Mouse (Mus musculus): ENCODE data around the gene Tnni3k. TPM values are rescaled to one million over a fixed set of nuclear protein-coding genes. Genes with fewer than 3 reads are reported as not detected.
"Not testable (repeated sequence)": the region's sequence is repeated elsewhere in the genome, so short reads cannot be mapped to it uniquely, and the experiment has no call there.

The Tnni3k gene
- polyA plus RNA-seq, 1 experiment from 2014 or later: 0.09 TPM

DNA sequence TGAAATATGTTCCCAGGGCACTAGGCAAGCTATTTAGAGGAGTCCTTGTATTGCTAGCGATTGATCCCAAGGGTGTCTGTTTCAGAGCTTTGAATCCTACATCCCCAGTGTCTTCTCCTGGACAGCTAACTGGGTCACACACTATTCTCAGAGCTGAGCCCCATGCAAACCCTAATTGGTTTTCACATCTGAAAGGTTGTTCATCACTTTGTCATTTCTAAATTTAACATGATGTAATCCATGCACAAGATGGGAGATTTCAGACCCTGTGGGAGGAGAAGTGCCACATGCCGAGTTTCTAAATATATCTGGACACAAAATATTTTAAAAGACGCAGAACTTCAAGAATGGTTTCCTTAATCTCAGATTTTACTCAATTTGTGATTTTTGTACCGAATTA, 230.5 kb downstream of the Tnni3k start:
- WGBS: 83% methylated on average over 4 of the region's 4 CpGs
- Histone ChIP-seq H3K36me3 (no peaks in the 10 kb centered on the region), H3K27ac (no peak overlapping the region), H3K4me2 (replicated peaks) (no peak overlapping the region), H3K9ac (no peak overlapping the region), H3K9me3 (no peaks in the 10 kb centered on the region), H3K4me3 (no peak overlapping the region), H3K4me1 (no peaks in the 10 kb centered on the region), H3K27me3 (no peaks in the 10 kb centered on the region)
- ATAC-seq (ENCODE audit: insufficient number of reproducible peaks, insufficient read depth, low FRiP score, low TSS enrichment): no peak

DNA sequence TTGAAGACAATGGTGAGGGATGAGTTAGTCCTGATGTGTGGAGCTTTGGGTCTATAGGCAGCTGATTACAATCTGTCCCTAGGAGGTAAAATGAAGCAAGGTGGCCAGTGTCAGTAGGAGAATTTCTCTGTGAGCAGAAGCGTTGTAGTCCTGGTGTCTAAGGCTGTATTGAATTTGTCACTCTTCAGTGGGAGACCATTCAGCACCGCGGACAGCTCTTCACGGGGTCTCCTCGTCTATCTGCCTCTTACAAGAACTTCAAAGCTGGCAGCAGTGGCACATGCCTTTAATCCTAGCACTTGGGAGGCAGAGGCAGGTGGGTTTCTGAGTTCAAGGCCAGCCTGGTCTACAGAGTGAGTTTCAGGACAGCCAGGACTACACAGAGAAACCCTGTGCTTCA, 235.5 kb downstream of the Tnni3k start:
- WGBS: 9% methylated on average over 5 of the region's 5 CpGs
- not testable (repeated sequence) for H3K4me1 ChIP-seq; H3K27ac ChIP-seq; H3K4me3 ChIP-seq; H3K9me3 ChIP-seq; ATAC-seq (ENCODE audit: insufficient number of reproducible peaks, insufficient read depth, low FRiP score, low TSS enrichment); H3K27me3 ChIP-seq; H3K36me3 ChIP-seq; H3K9ac ChIP-seq; H3K4me2 ChIP-seq (replicated peaks)

DNA sequence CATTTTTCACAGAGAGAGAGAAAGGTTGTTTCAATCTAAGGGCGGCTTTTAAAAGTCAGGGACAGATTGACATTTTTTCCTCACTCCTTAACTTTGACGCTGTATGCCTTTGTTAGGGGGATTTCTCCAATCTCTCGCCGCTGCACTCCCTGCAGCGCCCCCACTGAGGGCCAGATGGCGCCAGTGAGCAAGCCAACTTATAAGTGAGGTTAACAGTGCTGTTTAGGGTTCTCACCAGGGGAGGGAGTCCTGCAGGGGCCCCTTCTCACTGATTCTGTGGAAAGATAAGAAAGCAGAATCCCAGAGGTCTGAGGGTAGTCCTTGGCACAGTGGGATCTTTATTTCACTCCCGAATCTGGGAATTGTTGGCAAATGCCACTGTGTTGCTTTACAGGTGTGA, 237.5 kb downstream of the Tnni3k start:
- Histone ChIP-seq H3K9me3 (no peaks in the 10 kb centered on the region), H3K27ac (no peak overlapping the region), H3K4me2 (replicated peaks) (no peak overlapping the region), H3K4me1 (peaks cover 6% of the 10 kb centered on the region; the same call in 1 of the 2 replicates), H3K4me3 (no peak overlapping the region), H3K27me3 (no peaks in the 10 kb centered on the region), H3K36me3 (no peaks in the 10 kb centered on the region), H3K9ac (no peak overlapping the region)
- ATAC-seq (ENCODE audit: insufficient number of reproducible peaks, insufficient read depth, low FRiP score, low TSS enrichment): no peak
- 8% methylated on average over 7 of the region's 7 CpGs for WGBS

DNA sequence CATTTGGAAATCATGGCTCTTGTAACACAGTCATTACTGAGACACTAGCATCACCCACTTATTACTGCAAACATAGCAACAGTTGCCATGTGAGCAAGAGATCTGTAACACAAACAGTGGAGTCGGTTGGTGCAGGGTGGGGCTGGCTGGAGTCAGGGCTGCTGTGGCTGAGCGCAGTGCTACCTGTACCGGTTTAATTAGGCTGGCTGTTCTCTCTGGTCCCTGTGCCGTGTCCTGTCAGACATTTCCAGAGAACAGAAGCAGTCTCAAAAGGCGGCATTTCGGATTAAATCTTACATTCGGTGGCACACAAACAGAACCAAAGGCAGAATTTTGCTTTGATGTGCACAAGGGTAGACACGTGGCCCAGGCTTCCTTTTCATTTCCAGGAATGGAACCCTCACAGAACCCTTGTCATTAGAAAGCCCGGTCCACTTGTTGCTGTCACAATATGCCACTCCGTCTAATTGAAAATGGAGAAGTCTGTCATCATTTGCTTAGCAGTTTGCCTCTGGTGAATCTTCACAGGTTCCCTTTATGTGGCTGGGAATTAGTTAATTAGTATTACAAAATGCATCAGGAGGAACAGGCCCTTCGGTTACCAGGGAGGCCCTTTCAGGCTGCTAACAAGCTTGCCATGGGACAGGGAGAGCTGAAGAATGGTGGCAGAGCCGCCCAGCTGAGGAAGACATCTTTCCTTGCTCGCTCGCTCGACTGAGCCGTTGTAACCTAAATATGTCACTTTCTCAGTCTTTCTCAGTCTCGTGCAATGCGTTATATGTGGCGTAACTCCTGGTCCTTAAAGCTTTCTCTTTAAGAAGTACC, 238.2 kb downstream of the Tnni3k start:
- ATAC-seq (ENCODE audit: insufficient number of reproducible peaks, insufficient read depth, low FRiP score, low TSS enrichment): peak; percentile 65; the same call in 1 of the 2 replicates
- Histone ChIP-seq H3K4me1 (peaks cover 6% of the 10 kb centered on the region; the same call in 1 of the 2 replicates), H3K4me2 (replicated peaks) (no peak overlapping the region), H3K9ac (no peak overlapping the region), H3K27ac (no peak overlapping the region), H3K27me3 (no peaks in the 10 kb centered on the region), H3K4me3 (no peak overlapping the region), H3K36me3 (no peaks in the 10 kb centered on the region), H3K9me3 (no peaks in the 10 kb centered on the region)
- 37% methylated on average over 19 of the region's 19 CpGs for WGBS

DNA sequence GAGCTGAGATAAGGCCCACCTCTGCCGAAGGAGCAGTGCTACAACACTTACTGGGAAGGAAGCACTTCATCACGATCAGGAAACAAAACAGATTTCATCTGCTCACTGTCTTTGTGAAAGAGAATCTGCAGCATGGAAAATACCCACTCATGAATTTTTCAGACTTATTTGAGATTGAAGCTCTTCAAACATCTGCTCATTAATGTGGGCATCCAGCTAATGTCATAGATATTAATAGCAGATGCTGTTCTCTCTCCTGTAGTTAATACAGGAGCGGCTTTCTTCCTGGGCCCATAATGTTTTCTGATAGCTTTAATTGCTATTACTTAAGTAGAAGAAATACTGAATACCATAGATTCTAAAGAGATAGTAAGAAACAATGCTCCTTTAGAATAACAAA, 239.0 kb downstream of the Tnni3k start:
- Histone ChIP-seq H3K4me1 (peaks cover 6% of the 10 kb centered on the region; the same call in 1 of the 2 replicates), H3K27ac (no peak overlapping the region), H3K9ac (no peak overlapping the region), H3K27me3 (no peaks in the 10 kb centered on the region), H3K9me3 (no peaks in the 10 kb centered on the region), H3K36me3 (no peaks in the 10 kb centered on the region), H3K4me2 (replicated peaks) (no peak overlapping the region), H3K4me3 (no peak overlapping the region)
- no peak for ATAC-seq (ENCODE audit: insufficient number of reproducible peaks, insufficient read depth, low FRiP score, low TSS enrichment)
- WGBS: 69% methylated on average over 3 of the region's 3 CpGs

DNA sequence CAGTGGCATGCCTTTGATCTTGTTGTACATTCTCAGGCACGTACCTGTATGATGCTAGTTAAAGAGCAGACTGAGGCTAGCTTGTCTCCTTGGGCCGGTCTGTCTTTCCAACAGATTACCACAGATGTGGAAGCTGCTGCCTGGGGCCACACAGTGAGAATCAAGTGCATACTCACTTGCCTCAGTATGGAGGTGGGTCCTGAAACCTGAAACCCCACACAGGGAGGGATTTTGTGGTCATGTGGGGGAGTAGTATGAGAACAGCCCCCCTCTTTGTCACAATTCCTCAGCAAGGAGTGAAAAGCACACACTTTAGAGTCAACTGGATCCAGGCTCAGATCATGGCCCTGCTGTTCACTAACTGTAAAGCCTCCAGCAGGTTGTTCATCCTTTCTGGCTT, 239.6 kb downstream of the Tnni3k start:
- Histone ChIP-seq H3K4me2 (replicated peaks) (no peak overlapping the region), H3K4me1 (peaks cover 6% of the 10 kb centered on the region; the same call in 1 of the 2 replicates), H3K27me3 (no peaks in the 10 kb centered on the region), H3K36me3 (no peaks in the 10 kb centered on the region), H3K4me3 (no peak overlapping the region), H3K9me3 (no peaks in the 10 kb centered on the region), H3K9ac (no peak overlapping the region), H3K27ac (no peak overlapping the region)
- 30% methylated on average over 2 of the region's 2 CpGs for WGBS
- 0 out of 2 replicates have a peak, but pooled peaks have one; percentile 31 for ATAC-seq (ENCODE audit: insufficient number of reproducible peaks, insufficient read depth, low FRiP score, low TSS enrichment)

DNA sequence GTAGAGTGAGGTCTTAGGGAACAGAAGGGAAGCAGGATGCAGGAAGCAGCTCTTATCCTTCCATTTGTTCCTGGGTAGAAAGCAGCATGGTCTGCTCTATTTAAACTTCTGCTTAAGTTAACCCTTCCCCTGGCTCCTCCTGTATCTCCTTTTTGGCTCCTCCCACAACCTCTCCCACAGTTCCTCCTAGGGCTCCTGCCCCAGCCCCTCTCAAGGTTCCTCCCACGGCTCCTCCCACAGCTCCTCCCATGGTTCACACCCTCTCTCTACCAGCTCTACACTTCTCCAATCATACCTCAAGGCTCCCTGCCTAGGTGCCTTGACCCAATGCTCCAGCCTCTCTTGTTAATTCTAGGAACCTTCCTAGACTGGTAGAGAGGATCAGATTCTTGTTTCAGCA, 242.3 kb downstream of the Tnni3k start:
- Histone ChIP-seq H3K9me3 (no peaks in the 10 kb centered on the region), H3K27ac (no peak overlapping the region), H3K4me2 (replicated peaks) (no peak overlapping the region), H3K27me3 (no peaks in the 10 kb centered on the region), H3K4me3 (no peak overlapping the region), H3K4me1 (peaks cover 6% of the 10 kb centered on the region; the same call in 1 of the 2 replicates), H3K36me3 (no peaks in the 10 kb centered on the region), H3K9ac (no peak overlapping the region)
- no peak for ATAC-seq (ENCODE audit: insufficient number of reproducible peaks, insufficient read depth, low FRiP score, low TSS enrichment)
- 38% methylated on average over 1 of the region's 1 CpGs for WGBS

DNA sequence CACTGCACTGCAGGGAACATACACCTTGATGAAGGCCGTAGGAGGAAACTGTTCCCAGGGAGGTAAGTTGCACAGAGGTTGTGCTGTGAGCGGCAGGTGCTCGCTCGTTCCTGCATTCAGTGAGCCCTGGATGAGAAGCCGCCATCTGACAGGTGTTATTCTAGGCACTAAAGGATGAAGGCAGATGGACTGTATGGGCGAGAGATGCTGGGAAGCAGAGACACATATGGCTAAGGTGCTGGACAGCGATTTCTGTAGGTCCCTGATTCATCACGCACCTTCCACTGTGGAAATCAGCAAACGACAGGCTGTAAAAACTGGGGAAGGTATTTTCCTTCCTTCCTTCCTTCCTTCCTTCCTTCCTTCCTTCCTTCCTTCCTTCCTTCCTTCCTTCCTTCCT, 243.4 kb downstream of the Tnni3k start:
- H3K9ac ChIP-seq: no peak overlapping the region
- no peak for ATAC-seq (ENCODE audit: insufficient number of reproducible peaks, insufficient read depth, low FRiP score, low TSS enrichment)
- H3K4me2 ChIP-seq (replicated peaks): no peak overlapping the region
- 66% methylated on average over 9 of the region's 9 CpGs for WGBS
- H3K36me3 ChIP-seq: no peaks in the 10 kb centered on the region
- H3K9me3 ChIP-seq: no peaks in the 10 kb centered on the region
- H3K4me3 ChIP-seq: no peak overlapping the region
- no peak overlapping the region for H3K27ac ChIP-seq
- H3K27me3 ChIP-seq: no peaks in the 10 kb centered on the region
- peaks cover 9% of the 10 kb centered on the region; the same call in 1 of the 2 replicates for H3K4me1 ChIP-seq

DNA sequence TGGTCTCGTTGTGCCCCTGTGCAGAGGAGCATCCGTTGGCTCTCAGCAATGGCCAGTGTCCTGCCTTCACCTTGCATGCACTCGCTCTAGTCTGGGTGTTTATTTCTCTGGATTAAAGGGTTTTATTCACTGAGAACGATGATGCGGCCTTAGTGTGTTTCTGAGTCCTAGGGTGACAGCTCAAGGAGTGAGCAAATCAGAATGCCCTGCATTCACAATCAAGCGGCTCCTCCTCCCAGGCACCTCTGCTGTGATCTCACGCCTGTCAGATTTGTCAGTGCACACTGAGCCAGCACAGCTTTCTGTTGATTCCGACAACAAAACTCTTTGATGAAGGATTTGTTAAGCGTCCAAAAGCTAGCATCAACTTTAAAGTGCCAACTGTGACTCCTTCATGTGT, 243.9 kb downstream of the Tnni3k start:
- Histone ChIP-seq H3K27me3 (no peaks in the 10 kb centered on the region), H3K27ac (no peak overlapping the region), H3K36me3 (no peaks in the 10 kb centered on the region), H3K4me3 (no peak overlapping the region), H3K4me2 (replicated peaks) (no peak overlapping the region), H3K9me3 (no peaks in the 10 kb centered on the region), H3K4me1 (peaks cover 14% of the 10 kb centered on the region; the same call in 1 of the 2 replicates), H3K9ac (no peak overlapping the region)
- 52% methylated on average over 9 of the region's 9 CpGs for WGBS
- no peak for ATAC-seq (ENCODE audit: insufficient number of reproducible peaks, insufficient read depth, low FRiP score, low TSS enrichment)

DNA sequence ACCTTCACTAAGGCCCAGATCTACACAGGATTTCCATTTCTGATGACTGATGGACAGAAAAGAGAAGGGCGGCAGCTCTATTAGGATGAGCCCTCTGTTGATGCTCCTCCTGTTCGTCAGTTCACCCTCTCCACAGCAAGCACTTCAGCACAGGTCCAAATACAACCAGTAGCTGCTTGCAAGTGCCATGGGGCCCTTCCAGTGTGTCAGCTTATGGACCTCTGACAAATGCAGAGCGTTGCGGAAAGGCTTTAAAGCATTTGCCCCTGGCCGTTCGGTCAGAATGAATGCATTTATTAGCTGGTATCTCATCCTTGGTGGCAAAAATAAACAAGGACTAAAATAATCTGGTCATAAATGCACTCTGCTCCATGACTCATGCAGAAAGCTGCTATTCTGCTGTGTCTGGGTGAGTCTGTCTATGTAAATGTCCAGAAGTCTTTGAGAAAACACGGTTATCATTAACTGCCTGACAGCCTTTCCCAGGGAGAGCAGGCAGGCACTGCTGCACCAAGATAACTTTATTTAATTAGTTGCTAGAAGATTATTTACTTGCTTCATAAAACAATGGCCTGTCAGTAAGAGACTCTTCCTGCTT, 244.8 kb downstream of the Tnni3k start:
- WGBS: 76% methylated on average over 7 of the region's 7 CpGs
- Histone ChIP-seq H3K27ac (no peak overlapping the region), H3K9ac (no peak overlapping the region), H3K9me3 (no peaks in the 10 kb centered on the region), H3K4me1 (peaks cover 8% of the 10 kb centered on the region; the same call in 1 of the 2 replicates), H3K4me2 (replicated peaks) (no peak overlapping the region), H3K4me3 (no peak overlapping the region), H3K36me3 (no peaks in the 10 kb centered on the region), H3K27me3 (no peaks in the 10 kb centered on the region)
- no peak for ATAC-seq (ENCODE audit: insufficient number of reproducible peaks, insufficient read depth, low FRiP score, low TSS enrichment)

DNA sequence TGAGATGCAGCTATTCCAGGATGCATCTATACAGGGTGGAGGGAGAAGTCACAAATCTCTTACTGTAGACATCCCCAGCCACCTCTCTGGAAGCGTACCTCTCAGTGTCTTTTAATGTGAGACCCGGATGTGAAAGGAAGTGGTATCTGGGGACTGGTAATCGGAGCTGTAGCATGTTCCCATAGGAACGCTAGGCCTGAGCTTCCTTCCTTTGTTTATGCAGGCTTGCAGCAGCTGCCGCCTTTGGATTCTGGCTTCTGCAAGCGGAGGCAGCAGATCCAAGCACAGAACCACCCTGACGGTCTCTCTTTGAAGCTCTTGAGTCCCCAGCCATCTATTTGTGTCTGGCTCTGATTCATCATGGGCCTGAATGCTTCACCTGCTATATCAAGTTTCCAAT, 248.6 kb downstream of the Tnni3k start:
- WGBS: 14% methylated on average over 7 of the region's 7 CpGs
- Histone ChIP-seq H3K9me3 (no peaks in the 10 kb centered on the region), H3K36me3 (no peaks in the 10 kb centered on the region), H3K27ac (0 out of 2 replicates have a peak overlapping the region, but pooled peaks have one; percentile 41), H3K9ac (no peak overlapping the region), H3K4me2 (replicated peaks) (no peak overlapping the region; the same call in 1 of the 2 replicates), H3K27me3 (no peaks in the 10 kb centered on the region), H3K4me3 (no peak overlapping the region), H3K4me1 (peaks cover 7% of the 10 kb centered on the region; the same call in 1 of the 2 replicates)
- peak; percentile 73; the same call in 1 of the 2 replicates for ATAC-seq (ENCODE audit: insufficient number of reproducible peaks, insufficient read depth, low FRiP score, low TSS enrichment)

DNA sequence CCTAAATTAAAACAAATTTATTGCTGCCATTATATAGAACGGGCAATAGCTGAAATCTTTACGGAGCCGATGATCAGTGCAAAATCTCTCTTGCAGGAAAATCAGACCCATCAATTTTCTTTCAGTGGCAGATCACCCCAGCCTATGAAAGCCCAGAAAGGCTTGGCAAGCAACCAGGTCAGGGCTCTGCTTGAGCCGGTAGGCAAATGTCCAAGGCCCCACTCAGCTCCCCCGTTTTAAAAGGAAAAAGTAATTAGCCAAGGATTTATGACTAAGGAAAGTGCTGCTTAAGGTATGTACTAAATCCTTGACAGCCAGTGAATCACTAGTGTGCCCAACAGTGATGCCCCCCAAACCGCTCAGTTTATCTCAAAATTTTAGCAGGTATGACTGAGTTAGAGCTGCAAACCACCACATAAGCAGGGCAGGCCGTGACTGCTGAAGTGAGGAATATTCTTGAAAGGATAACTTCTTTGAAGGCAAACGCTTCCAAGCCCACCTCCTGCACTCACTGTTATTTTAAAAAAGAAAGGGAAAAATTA, 254.2 kb downstream of the Tnni3k start:
- H3K36me3 ChIP-seq: no peaks in the 10 kb centered on the region
- H3K9me3 ChIP-seq: no peaks in the 10 kb centered on the region
- no peak overlapping the region for H3K4me3 ChIP-seq
- H3K27ac ChIP-seq: no peak overlapping the region
- no peak overlapping the region for H3K9ac ChIP-seq
- no peaks in the 10 kb centered on the region for H3K4me1 ChIP-seq
- no peaks in the 10 kb centered on the region for H3K27me3 ChIP-seq
- no peak overlapping the region for H3K4me2 ChIP-seq (replicated peaks)
- ATAC-seq (ENCODE audit: insufficient number of reproducible peaks, insufficient read depth, low FRiP score, low TSS enrichment): no peak
- WGBS: 84% methylated on average over 8 of the region's 8 CpGs
